Mouse (Mus musculus) cortical plate, adult 2 months (tissue): ENCODE measurements around the gene Lect2. TPM values are rescaled to one million over a fixed set of nuclear protein-coding genes. Genes with fewer than 3 reads are reported as not detected.
A peak's percentile ranks its signal among the peaks of the same experiment; 100 is the strongest.

ENCODE experiments used
- H3K27ac ChIP-seq: fragments of 200-500 bp; 2 replicates; pipeline ENCODE4 v1.5.1; 2012; ENCODE audit warnings: low read length, control low read depth, inconsistent platforms; ENCODE audit not compliant: insufficient read depth
- H3K4me1 ChIP-seq: fragments of 200-500 bp; 2 replicates; pipeline ENCODE4 v1.6.1; 2011; ENCODE audit warnings: low read length; ENCODE audit not compliant: control insufficient read depth, insufficient read depth
- H3K4me3 ChIP-seq: fragments of 200-500 bp; 2 replicates; pipeline ENCODE4 v1.5.1; 2011; ENCODE audit warnings: mild to moderate bottlenecking, low read length, control low read depth; ENCODE audit not compliant: insufficient read depth
- CTCF ChIP-seq: fragments of 200-500 bp; IDR thresholded peaks from 2 replicates; pipeline ENCODE4 v1.5.1; 2011; ENCODE audit warnings: mild to moderate bottlenecking, control low read depth, low read length; ENCODE audit not compliant: insufficient read depth; ENCODE audit errors: extremely low read depth
- POLR2A ChIP-seq: fragments of 200-500 bp; IDR thresholded peaks from 2 replicates; pipeline ENCODE4 v1.6.1; 2011; ENCODE audit warnings: mild to moderate bottlenecking, low read length, control low read depth; ENCODE audit not compliant: insufficient read depth; ENCODE audit errors: extremely low read depth
- polyA plus RNA-seq: library from polyadenylated mRNA; depleted of rRNA; stranded (reverse); fragments of >200 nt; gene quantifications from 2 replicates; pipeline ENCODE4 v1.2.3, GENCODE M21; 2012

Gene Lect2
- polyA plus RNA-seq, 1 experiment, result not detected

DNA sequence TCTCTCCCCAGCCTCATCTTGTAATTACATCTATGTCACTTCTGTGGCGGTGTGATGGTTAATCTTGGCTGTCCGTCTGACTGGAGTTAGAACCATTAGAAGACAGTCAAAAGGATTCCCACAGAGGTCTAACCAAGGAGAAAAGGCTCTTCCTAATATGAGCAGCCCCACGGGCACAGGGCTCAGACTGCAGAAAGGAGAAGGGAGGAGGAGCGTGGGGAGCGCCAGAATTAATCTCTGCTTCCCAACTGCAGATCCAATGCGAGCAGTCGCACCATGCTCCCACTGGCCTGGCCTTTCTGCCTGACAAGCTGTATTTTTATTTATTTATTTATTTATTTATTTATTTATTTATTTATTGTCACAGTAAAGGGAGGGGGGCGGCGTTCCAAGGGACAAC lies 4.5 kb downstream of the Lect2 start:
- Histone ChIP-seq H3K4me3 (no peak overlapping the region), H3K4me1 (no peaks in the 10 kb centered on the region), H3K27ac (no peak overlapping the region)
- no peak for TF ChIP-seq CTCF
- TF ChIP-seq POLR2A, result no peak

DNA sequence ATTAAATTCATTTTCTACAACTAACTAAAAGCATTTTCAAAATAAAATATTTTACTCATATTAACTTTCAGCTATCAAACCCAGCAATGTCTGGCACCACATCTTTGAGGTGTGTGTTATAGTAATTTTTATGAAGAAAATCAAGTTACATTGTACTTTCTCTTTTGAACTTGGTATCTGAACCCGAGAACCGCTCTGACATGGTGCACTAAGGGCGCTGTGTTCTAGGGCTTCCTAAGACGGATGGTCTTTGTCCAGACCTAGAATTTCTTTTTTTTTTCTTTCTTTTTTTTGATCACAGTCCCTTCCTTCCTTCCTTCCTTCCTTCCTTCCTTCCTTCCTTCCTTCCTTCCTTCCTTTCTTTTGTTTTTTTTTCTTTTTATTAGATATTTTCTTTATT lies 8.5 kb downstream of the Lect2 start:
- Histone ChIP-seq H3K27ac (no peak overlapping the region), H3K4me1 (no peaks in the 10 kb centered on the region), H3K4me3 (no peak overlapping the region)
- TF ChIP-seq CTCF (no peak), POLR2A (no peak)

DNA sequence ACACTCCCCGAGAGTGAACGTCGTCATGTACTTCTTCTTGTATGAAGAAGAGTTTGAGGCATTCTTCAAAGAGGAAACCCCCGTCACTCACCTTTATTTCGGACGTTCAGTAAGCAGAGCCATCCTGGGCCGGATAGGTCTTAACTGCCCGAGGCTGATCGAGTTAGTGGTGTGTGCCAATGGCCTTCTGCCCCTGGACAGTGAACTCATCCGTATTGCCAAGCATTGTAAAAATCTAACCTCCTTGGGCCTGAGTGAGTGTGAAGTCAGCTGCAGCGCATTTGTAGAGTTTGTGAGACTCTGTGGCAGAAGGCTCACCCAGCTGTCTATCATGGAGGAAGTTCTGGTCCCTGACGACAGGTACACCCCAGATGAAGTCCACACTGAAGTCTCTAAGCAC lies 11.3 kb downstream of the Lect2 start:
- TF ChIP-seq POLR2A (no peak), CTCF (no peak)
- Histone ChIP-seq H3K27ac (no peak overlapping the region), H3K4me3 (no peak overlapping the region), H3K4me1 (no peaks in the 10 kb centered on the region)

DNA sequence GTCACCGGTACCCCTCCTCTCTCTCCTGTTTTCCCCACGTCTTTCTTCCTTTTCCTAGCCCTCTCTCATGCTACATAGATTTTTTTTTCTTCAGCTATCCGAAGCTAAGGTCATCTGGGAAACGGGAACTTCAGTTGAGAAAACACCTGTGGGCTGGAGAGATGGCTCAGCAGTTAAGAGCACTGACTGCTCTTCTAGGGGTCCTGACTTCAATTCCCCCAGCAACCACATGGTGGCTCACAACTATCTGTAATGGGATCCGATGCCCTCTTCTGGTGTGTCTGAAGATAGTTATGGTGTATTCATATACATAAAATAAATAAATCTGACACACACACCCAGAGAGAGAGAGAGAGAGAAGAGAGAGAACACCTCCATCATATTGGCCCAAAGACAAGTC lies 12.7 kb downstream of the Lect2 start:
- no peak overlapping the region for H3K4me3 ChIP-seq
- H3K27ac ChIP-seq, result no peak overlapping the region
- TF ChIP-seq CTCF (no peak), POLR2A (no peak)
- H3K4me1 ChIP-seq, result no peaks in the 10 kb centered on the region

DNA sequence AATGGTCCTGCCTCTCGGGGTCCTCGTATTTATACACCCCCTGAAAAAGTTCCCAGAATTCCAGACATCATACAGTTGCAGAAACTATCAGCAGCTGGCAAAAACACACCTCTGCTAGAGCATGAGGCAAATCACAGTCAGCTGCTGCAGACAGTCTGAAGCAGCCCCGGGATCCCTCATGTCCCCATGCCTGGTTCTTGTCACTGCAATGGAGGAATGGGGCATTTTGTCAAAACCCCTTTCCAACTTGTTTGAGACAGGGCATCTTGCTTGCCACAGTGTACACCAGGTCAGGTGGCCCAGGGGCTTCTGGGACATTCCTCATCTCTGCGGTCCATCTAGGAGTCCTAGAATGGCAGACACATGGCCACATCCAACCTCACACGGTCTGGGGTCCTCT lies 13.4 kb downstream of the Lect2 start:
- Histone ChIP-seq H3K4me3 (no peak overlapping the region), H3K4me1 (no peaks in the 10 kb centered on the region), H3K27ac (no peak overlapping the region)
- TF ChIP-seq POLR2A (no peak), CTCF (no peak)

DNA sequence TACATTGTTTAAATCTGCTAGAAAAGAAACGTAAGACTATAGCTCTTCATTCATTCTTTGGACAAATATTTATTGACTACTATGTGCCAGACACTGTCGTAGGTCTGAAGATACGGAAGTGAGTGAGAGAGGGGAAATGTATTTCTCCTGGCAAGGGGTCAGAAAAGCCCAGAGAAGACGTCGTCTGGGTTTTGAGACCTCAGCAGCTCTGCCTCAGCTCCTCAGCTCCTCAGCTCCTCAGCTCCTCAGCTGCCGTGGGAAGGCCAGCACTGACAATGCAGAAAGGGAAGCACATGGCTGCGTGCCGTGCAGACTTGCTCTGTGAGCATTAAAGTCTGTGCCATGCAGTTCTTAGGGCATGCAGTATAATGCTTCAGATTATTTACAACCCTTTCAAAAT lies 18.6 kb downstream of the Lect2 start:
- TF ChIP-seq CTCF (no peak), POLR2A (no peak)
- H3K4me1 ChIP-seq, result no peaks in the 10 kb centered on the region

DNA sequence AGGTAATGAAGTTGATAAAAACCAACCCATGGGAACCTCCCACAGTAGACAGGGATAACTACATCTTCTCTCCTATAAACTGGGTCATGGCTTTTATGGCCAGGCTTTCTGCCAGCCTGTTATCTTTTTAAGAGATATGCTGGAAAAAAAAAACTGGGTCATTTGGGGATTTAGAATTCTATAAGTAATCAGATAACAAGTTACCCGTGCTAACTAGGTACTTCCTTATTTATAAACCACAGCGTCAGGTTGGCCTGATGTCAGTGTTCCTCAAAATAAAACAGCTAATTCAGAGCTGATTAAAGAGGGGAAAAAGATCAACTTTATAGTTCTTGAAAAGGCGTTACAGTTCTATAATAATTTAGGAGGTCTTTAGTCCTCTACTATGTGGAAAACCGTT lies 19.3 kb downstream of the Lect2 start:
- H3K27ac ChIP-seq, result no peak overlapping the region
- H3K4me1 ChIP-seq, result no peaks in the 10 kb centered on the region
- TF ChIP-seq POLR2A (no peak), CTCF (no peak)
- no peak overlapping the region for H3K4me3 ChIP-seq

More for the DNA sequence above, 18.6 kb downstream of the Lect2 start:
- H3K4me3 ChIP-seq, result no peak overlapping the region
- H3K27ac ChIP-seq, result no peak overlapping the region

GRCm38 (mm10) chr13:56528281-56528680 lies 20.0 kb downstream of the Lect2 start:
- H3K27ac ChIP-seq, result no peak overlapping the region
- TF ChIP-seq CTCF (no peak), POLR2A (no peak)
- no peaks in the 10 kb centered on the region for H3K4me1 ChIP-seq
- H3K4me3 ChIP-seq, result no peak overlapping the region

DNA sequence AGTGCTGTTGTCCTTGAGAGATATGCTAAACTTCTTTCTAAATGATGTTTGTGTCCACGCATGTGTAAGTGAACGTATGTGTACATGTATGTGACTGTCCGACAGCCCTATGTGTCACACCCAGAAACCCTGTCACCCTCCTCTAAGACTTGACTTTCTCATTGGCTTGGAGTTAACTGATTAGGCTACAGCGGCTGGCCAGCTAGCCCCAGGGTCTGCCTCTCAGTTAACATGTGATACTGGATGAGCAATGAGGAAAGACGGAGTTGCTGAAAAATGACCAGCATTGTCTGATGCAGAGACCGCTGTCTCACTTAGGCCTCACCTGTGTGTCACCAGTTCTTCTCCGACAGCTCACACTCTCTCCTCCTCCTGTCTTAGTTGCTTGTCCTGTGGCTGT lies 20.5 kb downstream of the Lect2 start:
- H3K27ac ChIP-seq, result no peak overlapping the region
- TF ChIP-seq POLR2A (no peak), CTCF (no peak)
- H3K4me1 ChIP-seq, result no peaks in the 10 kb centered on the region
- no peak overlapping the region for H3K4me3 ChIP-seq

GRCm38 (mm10) chr13:56526871-56527270 lies 21.4 kb downstream of the Lect2 start:
- Histone ChIP-seq H3K27ac (no peak overlapping the region), H3K4me1 (no peaks in the 10 kb centered on the region), H3K4me3 (no peak overlapping the region)
- TF ChIP-seq POLR2A, result no peak

GRCm38 (mm10) chr13:56522821-56523167 lies 25.5 kb downstream of the Lect2 start:
- no peak for TF ChIP-seq CTCF
- no peak for TF ChIP-seq POLR2A
- Histone ChIP-seq H3K4me1 (no peaks in the 10 kb centered on the region), H3K27ac (no peak overlapping the region), H3K4me3 (peak overlapping the region; percentile 56)

DNA sequence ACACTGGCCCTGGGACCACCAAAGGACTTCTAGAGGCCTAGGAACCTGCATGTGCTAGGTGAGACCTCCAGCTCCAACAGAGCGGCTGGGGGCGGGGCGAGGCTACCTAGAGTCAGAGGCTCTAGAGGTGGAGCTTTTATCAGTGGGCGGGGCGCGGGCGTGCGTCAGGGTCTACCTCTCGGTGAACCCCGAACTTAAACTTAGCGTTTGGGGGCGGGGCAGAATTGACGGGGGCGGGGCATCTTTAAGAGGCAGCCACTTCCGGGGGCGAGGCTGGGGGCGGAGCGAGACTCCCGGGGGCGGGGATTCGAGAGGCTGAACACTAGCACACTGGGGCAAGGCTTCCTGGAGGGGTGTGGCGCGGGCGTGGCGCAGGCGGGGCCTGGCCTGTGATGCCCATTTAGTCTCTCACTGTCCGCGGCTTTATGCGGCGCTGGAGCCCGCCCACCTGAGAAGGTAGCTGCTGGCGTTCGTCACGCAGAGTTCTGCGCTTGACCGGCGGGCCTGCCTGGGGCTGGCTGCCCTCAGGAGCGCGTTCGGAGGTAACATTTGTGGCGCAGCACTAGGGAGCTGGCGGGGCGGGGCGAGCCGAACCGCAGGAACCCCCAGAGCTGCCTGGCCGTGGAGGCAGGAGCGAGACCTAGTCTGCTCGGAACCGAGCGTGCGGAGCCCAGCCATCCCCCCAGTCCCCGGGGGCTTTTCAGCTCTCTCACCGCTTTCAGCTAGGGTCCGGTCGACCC lies 26.1 kb downstream of the Lect2 start, which contains the start of gene Fbxl21:
Gene Fbxl21, plus strand, starts transcription at position 392 of the 740 bp plus-strand sequence.
- Histone ChIP-seq H3K27ac (no peak within 1 kb of the TSS), H3K4me1 (no peaks in the 10 kb centered on the region), H3K4me3 (peak within 1 kb of the TSS; percentile 56)
- TF ChIP-seq POLR2A, result peak; percentile 60; the same call in 1 of the 2 replicates
- TF ChIP-seq CTCF, result no peak
